Mouse (Mus musculus): ENCODE data around the gene Atp1b1.

Atp1b1 gene

GRCm38 (mm10) chr1:164399578-164399977 is 58.6 kb downstream of the Atp1b1 start:
- TF ChIP-seq GATA4 (IDR thresholded peaks at IDR 0.05; ENCODE audit: insufficient replicate concordance, low read length), result no peak

- TF ChIP-seq GATA4 (IDR thresholded peaks at IDR 0.05; ENCODE audit: insufficient replicate concordance, low read length), result no peak
These were observed 60.5 kb downstream of the Atp1b1 start for GRCm38 (mm10) chr1:164397672-164398071.

DNA sequence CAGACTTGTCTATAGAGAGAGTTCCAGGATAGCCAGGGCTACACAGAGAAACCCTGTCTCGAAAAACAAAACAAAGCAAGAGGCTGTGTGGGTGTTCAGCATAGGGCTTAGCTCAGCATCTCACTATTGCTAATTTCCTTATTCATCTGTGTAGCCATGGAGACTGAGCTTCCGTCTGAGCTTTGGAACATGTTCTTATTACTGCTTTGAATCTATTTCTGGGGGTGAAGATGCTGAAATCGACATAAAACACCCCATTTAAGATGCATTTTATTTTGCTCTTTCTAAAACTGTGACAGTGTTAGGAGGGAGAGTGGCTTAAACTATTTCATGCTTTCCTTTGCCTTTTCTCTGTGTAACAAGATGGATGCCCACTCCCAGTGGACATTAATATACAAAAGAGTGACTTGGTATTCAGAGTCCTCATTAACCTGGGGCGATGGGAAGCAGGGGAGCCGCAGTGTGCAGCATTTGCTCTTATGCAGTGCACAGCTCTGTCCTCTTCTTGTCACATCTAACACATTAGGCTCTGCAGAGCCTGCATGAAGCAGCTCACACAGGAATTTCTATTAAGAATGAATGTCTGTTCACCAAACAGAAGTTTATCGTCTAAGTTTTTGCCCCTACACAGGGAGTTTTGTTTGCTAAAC is 62.9 kb downstream of the Atp1b1 start:
- no peak for TF ChIP-seq GATA4 (IDR thresholded peaks at IDR 0.05; ENCODE audit: insufficient replicate concordance, low read length)

- no peak for TF ChIP-seq GATA4 (IDR thresholded peaks at IDR 0.05; ENCODE audit: insufficient replicate concordance, low read length)
These were observed 66.0 kb downstream of the Atp1b1 start for GRCm38 (mm10) chr1:164392176-164392575.

DNA sequence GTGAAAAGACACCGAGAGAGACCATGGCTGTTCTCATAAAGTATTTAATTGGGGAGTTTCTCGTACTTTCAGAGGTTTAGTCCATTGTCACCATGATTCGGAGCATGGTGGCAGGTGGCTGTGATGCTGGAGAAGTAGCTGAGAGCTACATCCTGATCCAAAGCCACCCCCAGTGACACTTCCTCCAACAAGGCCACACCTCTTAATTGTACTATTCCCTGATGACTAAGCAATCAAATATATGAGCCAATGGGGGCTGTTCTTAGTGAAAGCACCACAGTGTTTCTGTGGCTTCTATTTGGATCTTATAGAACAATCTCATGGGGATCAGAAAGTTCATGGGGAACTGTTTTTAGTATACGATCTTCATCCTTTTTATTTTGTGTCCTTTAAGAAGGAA is 68.4 kb downstream of the Atp1b1 start:
- TF ChIP-seq GATA4 (IDR thresholded peaks at IDR 0.05; ENCODE audit: insufficient replicate concordance, low read length), result no peak

Data from liver, adult (tissue).